Mouse (Mus musculus) intestine, postnatal 0 days (tissue): ENCODE data around the gene Apoc2. TPM values are rescaled to one million over a fixed set of nuclear protein-coding genes. Genes with fewer than 3 reads are reported as not detected.

Source experiments
- ATAC-seq: fragments of 200-750 bp; cut with Nextera tagmentation; 2 replicates; pipeline ENCODE4 v1.8.0; 2017; ENCODE audit warnings: mild to moderate bottlenecking, moderate TSS enrichment, moderate library complexity
- H3K27ac ChIP-seq: fragments of 300-500 bp; sonication (generic); 2 replicates; pipeline ENCODE4 v1.5.1; 2014; ENCODE audit warnings: mild to moderate bottlenecking, low read depth, low read length, moderate library complexity
- H3K27me3 ChIP-seq: fragments of 300-500 bp; sonication (generic); replicated peaks from 2 replicates; pipeline ENCODE4 v1.6.1; 2014; ENCODE audit warnings: low read length, mixed read lengths; ENCODE audit not compliant: control insufficient read depth, insufficient read depth
- H3K36me3 ChIP-seq: fragments of 300-500 bp; sonication (generic); 2 replicates; pipeline ENCODE4 v1.6.1; 2014; ENCODE audit warnings: mild to moderate bottlenecking, moderate library complexity; ENCODE audit not compliant: control insufficient read depth, insufficient read depth
- H3K4me1 ChIP-seq: fragments of 300-500 bp; sonication (generic); replicated peaks from 2 replicates; pipeline ENCODE4 v1.6.1; 2014; ENCODE audit warnings: antibody characterized with exemption, low read length, mixed read lengths; ENCODE audit not compliant: control insufficient read depth, insufficient read depth
- H3K4me2 ChIP-seq: fragments of 300-500 bp; sonication (generic); replicated peaks from 2 replicates; pipeline ENCODE4 v1.6.1; 2014; ENCODE audit warnings: low read depth, mild to moderate bottlenecking, moderate library complexity
- H3K4me3 ChIP-seq: fragments of 300-500 bp; sonication (generic); 2 replicates; pipeline ENCODE4 v1.5.1; 2014; ENCODE audit warnings: low read depth, low read length
- H3K9ac ChIP-seq: fragments of 300-500 bp; sonication (generic); 2 replicates; pipeline ENCODE4 v1.6.1; 2014; ENCODE audit warnings: mild to moderate bottlenecking, low read depth, low read length
- H3K9me3 ChIP-seq: fragments of 300-500 bp; sonication (generic); 2 replicates; pipeline ENCODE4 v1.6.1; 2016; ENCODE audit warnings: mixed run types; ENCODE audit not compliant: control insufficient read depth
- CTCF ChIP-seq: sonication (generic); IDR thresholded peaks from 2 replicates; pipeline ENCODE4 v1.5.1; 2016; ENCODE audit warnings: low read depth, mild to moderate bottlenecking, control low read depth, antibody characterized with exemption, moderate library complexity
- WGBS: fragments of 180-500 bp; shearing (Covaris S2); extraction: QIAGEN DNeasy Blood & Tissue Kit; methylation state at CpG from one replicate; pipeline ENCODE4 v1.1.7; 2014; 5-methylcytosine and 5-hydroxymethylcytosine counted together
- polyA plus RNA-seq: library from polyadenylated mRNA; unstranded; fragments of >200 nt; fragmentation: Nextera tagmentation; extraction: Ambion mirVana; gene quantifications from 2 replicates; pipeline ENCODE4 v1.2.1, GENCODE M21; 2015

The Apoc2 gene
- polyA plus RNA-seq, 1 experiment from 2014 or later, result 12,482 TPM

DNA sequence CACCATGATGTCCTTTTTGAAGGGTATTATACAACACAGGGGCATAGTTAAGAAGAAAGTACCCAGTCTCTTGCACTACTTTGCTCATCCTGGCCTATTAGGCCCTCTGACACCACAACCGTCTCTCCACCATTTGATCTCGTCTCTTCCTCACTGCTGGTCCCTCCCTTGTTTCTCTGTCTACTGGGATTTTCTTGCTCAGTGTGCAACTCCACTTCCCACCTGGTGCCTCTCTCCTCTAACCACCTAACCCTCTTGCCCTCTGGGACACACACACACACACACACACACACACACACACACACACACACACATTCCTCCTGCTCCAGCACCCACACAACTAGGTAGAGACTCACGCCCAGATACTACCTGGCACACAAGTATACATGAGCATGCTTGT, 1.2 kb upstream of the Apoc2 start:
- H3K27ac ChIP-seq, result no peak overlapping the region
- H3K36me3 ChIP-seq, result no peaks in the 10 kb centered on the region
- H3K9me3 ChIP-seq, result no peaks in the 10 kb centered on the region
- 85% methylated on average over 3 of the region's 3 CpGs for WGBS
- no peak for TF ChIP-seq CTCF
- no peak overlapping the region for H3K4me3 ChIP-seq
- peaks cover 3% of the 10 kb centered on the region; the same call in 1 of the 2 replicates for H3K4me1 ChIP-seq
- H3K9ac ChIP-seq, result no peak overlapping the region
- no peak for ATAC-seq
- no peak overlapping the region for H3K4me2 ChIP-seq
- no peaks in the 10 kb centered on the region for H3K27me3 ChIP-seq

DNA sequence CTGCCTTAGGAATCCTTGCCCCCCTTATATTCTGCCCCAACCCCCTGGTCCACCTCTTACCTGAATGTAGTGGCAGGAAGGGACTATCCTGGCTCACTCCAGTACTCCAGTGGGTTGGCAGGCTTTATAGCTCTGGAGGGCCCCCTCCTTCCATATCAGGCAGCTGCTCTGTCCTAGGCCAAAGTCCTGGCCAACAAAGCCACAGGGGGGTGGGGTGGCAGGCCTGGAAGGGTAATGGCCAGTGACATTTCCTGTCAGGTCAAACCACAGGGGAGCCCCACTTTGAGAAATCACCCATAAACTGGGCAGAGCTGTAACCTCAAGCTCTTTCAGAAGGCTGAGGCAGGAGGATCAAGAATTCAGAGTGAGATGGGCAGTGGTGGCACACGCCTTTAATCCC, 1.1 kb downstream of the Apoc2 start:
- H3K4me2 ChIP-seq, result peak overlapping the region; percentile 47
- H3K4me1 ChIP-seq, result peaks cover 3% of the 10 kb centered on the region; the same call in 1 of the 2 replicates
- no peaks in the 10 kb centered on the region for H3K27me3 ChIP-seq
- no peak for TF ChIP-seq CTCF
- peak overlapping the region; percentile 76 for H3K27ac ChIP-seq
- H3K9ac ChIP-seq, result peak overlapping the region; percentile 48
- H3K9me3 ChIP-seq, result no peaks in the 10 kb centered on the region
- peak overlapping the region; percentile 38 for H3K4me3 ChIP-seq
- H3K36me3 ChIP-seq, result no peaks in the 10 kb centered on the region
- peak; percentile 73 for ATAC-seq
- 62% methylated on average over 1 of the region's 1 CpGs for WGBS

- H3K4me1 ChIP-seq, result peaks cover 3% of the 10 kb centered on the region; the same call in 1 of the 2 replicates
- 62% methylated on average over 10 of the region's 10 CpGs for WGBS
- H3K27ac ChIP-seq, result peak overlapping the region; percentile 76
- H3K4me2 ChIP-seq, result peak overlapping the region; percentile 47
- H3K9me3 ChIP-seq, result no peaks in the 10 kb centered on the region
- H3K36me3 ChIP-seq, result no peaks in the 10 kb centered on the region
- H3K4me3 ChIP-seq, result peak overlapping the region; percentile 38
- no peak for TF ChIP-seq CTCF
- no peak for ATAC-seq
- peak overlapping the region; percentile 48 for H3K9ac ChIP-seq
- no peaks in the 10 kb centered on the region for H3K27me3 ChIP-seq
Observed at GRCm38 (mm10) chr7:19675824-19676223, 1.9 kb downstream of the Apoc2 start.

DNA sequence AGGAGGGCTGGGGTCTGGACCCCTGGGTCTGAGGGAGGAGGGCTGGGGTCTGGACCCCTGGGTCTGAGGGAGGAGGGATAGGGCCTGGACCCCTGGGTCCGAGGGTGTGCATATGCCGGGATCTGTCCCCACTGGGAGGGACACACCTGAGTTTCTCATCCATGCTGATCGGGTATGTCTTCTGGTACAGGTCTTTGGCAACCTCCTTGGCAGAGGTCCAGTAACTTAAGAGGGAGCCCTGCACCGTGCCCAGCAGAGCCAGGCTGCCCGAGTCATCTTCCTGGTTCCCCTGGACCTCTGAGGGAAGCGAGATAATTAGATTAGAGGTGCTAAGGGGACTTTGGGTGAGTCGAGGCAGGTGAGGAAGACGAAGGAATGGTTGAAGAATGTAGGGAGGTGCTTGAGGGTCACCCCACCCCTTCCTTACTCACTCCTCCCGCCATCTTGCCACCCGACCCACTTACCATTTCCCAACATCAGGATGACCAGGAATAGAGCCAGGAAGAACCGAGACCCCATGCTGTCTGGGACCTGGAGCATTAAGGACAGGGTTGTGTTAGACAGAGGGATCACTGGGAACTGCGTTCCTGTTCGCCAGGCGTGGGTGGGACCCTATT, 4.5 kb downstream of the Apoc2 start:
- no peak overlapping the region for H3K4me3 ChIP-seq
- no peak overlapping the region for H3K9ac ChIP-seq
- H3K9me3 ChIP-seq, result no peaks in the 10 kb centered on the region
- H3K36me3 ChIP-seq, result no peaks in the 10 kb centered on the region
- peaks cover 3% of the 10 kb centered on the region; the same call in 1 of the 2 replicates for H3K4me1 ChIP-seq
- TF ChIP-seq CTCF, result no peak
- H3K4me2 ChIP-seq, result peak overlapping the region; percentile 41
- WGBS, result 48% methylated on average over 14 of the region's 14 CpGs
- no peak for ATAC-seq
- H3K27ac ChIP-seq, result no peak overlapping the region
- no peaks in the 10 kb centered on the region for H3K27me3 ChIP-seq

DNA sequence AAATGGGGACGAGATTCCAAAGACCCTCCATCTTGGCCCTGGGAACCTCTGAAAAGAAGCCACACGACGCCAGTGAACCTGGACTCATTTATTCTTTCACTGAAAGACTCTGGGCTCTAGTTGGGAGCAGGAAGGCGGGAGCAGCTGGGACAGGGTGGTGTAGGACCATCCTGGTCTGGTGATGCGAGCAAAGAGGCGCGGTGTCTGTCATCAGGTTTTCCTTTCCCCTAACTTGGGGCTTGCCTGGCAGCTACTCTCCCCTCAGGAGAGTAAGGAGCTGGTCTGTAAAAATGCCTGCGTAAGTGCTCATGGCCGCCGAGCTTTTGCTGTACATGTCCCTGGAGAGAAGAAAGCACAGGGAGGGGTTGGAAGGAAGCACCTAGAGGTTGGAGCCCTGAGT, 6.2 kb downstream of the Apoc2 start:
- no peaks in the 10 kb centered on the region for H3K4me1 ChIP-seq
- H3K4me3 ChIP-seq, result no peak overlapping the region
- no peaks in the 10 kb centered on the region for H3K36me3 ChIP-seq
- H3K27ac ChIP-seq, result no peak overlapping the region
- ATAC-seq, result no peak
- H3K4me2 ChIP-seq, result no peak overlapping the region
- no peak overlapping the region for H3K9ac ChIP-seq
- H3K9me3 ChIP-seq, result no peaks in the 10 kb centered on the region
- H3K27me3 ChIP-seq, result no peaks in the 10 kb centered on the region
- 73% methylated on average over 10 of the region's 10 CpGs for WGBS
- TF ChIP-seq CTCF, result no peak

- Histone ChIP-seq H3K4me1 (peaks cover 6% of the 10 kb centered on the region; the same call in 1 of the 2 replicates), H3K4me2 (peak overlapping the region; percentile 55), H3K27ac (peak overlapping the region; percentile 89), H3K36me3 (no peaks in the 10 kb centered on the region), H3K9ac (peak overlapping the region; percentile 47; the same call in 1 of the 2 replicates), H3K27me3 (no peaks in the 10 kb centered on the region), H3K9me3 (no peaks in the 10 kb centered on the region), H3K4me3 (no peak overlapping the region)
- WGBS, result 7% methylated on average over 10 of the region's 10 CpGs
- ATAC-seq, result peak; percentile 71
- TF ChIP-seq CTCF, result peak; percentile 99
Observed at GRCm38 (mm10) chr7:19668947-19669721, 8.6 kb downstream of the Apoc2 start.
